Mouse (Mus musculus) ES-E14 (cell line): ENCODE data around the gene Smpd2.

ENCODE experiments used
- CHD2 ChIP-seq: IDR thresholded peaks from 2 replicates; pipeline ENCODE4 v1.6.1; 2014; ENCODE audit warnings: mild to moderate bottlenecking, low read depth, low read length, inconsistent platforms
- HCFC1 ChIP-seq: IDR thresholded peaks from 2 replicates; pipeline ENCODE4 v1.6.1; 2012; ENCODE audit warnings: low read length, inconsistent platforms, borderline replicate concordance; ENCODE audit not compliant: insufficient read depth
- MAFK ChIP-seq: IDR thresholded peaks from 2 replicates; pipeline ENCODE4 v1.6.1; 2014; ENCODE audit warnings: mild to moderate bottlenecking, low read depth, low read length, inconsistent platforms; ENCODE audit not compliant: insufficient read depth
- ZC3H11A ChIP-seq: IDR thresholded peaks from 2 replicates; pipeline ENCODE4 v1.6.1; 2012; ENCODE audit warnings: low read depth, mild to moderate bottlenecking, inconsistent platforms, low read length, borderline replicate concordance
- ZNF384 ChIP-seq: IDR thresholded peaks from 2 replicates; pipeline ENCODE4 v1.6.1; 2012; ENCODE audit warnings: low read depth, low read length, inconsistent platforms

GRCm38 (mm10) chr10:41525696-41526095, 35.5 kb upstream of the Smpd2 start:
- no peak for TF ChIP-seq ZC3H11A
- TF ChIP-seq MAFK, result no peak
- TF ChIP-seq ZNF384, result no peak
- no peak for TF ChIP-seq CHD2
- no peak for TF ChIP-seq HCFC1
